Mouse (Mus musculus): ENCODE measurements at regions not wholly inside any gene's neighbourhood (a gene's known extent, or its start where the extent isn't known, plus 50 kb on each side); places are given as distances from the start of the nearest gene placed in this dataset.

DNA sequence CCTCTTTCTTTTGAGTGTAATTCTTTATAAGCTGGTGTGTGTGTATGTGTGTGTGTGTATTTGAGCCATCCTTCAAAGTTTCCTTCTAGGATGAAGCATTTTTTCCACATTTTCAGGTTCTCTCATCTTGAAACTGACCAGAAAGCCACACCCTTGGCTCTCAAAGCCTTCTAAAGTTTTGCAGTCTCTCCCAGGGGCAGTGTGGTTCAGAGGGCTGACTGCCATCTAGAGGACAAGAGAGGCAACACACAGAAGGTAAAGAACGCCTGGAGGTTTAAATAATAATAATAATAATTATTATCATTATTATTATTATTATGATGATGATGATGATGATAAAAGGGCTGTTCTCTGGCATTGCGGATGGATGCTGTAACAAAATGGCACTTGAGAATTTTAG is 655.7 kb downstream of the Cdk5rap2 start:
- no peak for DNase-seq (ENCODE audit: extremely low spot score, low read depth, low spot score)

DNA sequence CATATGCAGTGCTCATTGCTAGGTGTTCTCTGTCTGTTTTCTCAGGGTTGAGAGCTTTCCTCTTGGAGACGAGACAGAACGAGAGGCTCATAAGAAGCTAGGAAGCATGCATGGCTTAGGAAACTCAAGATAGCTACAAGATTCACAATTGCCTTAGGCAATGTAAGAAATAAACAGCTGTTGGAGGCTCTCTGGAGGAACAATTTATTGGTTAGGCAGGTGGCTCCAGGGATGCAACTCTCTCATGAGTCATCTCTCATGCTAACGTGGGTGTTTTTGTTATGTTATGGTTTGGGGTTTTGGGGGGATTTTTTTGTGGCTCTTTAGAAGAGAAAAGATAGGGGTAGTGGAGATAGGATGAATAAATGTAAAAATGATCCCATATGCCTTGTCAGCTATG is 657.2 kb downstream of the Cdk5rap2 start:
- DNase-seq (ENCODE audit: extremely low spot score, low read depth, low spot score): no peak

DNA sequence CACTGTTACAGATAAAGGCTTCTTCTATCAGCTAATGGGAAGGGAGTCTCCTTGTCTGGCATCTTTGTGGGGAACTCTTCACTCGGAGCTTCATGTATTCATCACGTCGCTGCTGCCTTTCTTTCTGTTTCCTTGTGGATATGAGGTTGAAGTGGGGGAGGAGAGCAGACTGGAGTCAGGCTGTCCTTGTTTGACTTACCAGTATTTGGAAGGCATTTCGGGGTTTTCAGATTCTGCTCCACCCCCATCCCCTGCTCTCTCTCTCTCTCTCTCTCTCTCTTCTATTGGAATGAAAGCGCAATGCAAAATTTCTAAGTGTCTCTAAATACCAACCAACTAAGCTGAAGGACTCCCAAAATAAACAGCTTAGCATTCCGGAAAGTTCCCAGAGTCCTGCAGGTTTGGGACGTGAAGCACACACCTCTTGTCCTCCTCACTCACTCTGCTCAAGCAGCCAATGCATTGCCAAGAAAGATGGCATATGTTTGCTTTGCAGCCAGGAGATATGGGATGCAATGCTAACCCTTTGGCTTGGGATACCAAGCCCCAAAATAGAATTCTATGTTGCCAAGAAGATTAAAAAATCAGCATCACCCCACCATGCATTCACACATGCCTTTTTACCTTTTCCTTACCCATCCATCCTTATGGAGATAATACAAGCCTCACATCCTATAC is 670.3 kb downstream of the Cdk5rap2 start:
- no peak for DNase-seq (ENCODE audit: extremely low spot score, low read depth, low spot score)

Data from hindlimb bud, embryonic 11.5 days (tissue).